Mouse (Mus musculus) regulatory T cell (primary cell): ENCODE measurements at regions not wholly inside any gene's neighbourhood (a gene's known extent, or its start where the extent isn't known, plus 50 kb on each side); places are given as distances from the start of the nearest gene placed in this dataset.

Experiments used
- in situ Hi-C: fragments of 300-600 bp; cut with MboI, MseI; formaldehyde crosslinking; loops from one replicate; pipeline ENCODE4 v1.15.1; 2025; ENCODE audit warnings: high pct_unique_total_duplicates

DNA sequence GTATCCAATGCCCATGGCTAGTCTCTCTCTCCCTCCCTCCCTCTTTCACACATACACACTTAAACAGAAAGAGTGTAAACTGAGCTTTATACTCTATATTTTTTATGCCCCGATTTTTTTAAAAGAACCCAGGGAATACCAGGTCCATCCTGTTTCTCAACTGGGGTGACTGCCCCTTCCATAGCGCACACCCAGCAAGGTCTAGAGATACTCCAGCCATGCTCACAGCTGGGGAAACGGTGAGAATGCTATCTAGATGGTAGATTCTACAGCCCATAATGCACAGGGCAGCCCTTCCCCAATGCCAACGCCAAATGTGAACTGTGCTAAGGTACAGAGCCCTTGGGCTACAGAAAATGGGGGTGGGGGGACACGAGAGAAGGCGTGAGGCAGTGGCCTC, 51.2 kb upstream of the Tln2 start:
- in situ Hi-C loops = no loop called here

DNA sequence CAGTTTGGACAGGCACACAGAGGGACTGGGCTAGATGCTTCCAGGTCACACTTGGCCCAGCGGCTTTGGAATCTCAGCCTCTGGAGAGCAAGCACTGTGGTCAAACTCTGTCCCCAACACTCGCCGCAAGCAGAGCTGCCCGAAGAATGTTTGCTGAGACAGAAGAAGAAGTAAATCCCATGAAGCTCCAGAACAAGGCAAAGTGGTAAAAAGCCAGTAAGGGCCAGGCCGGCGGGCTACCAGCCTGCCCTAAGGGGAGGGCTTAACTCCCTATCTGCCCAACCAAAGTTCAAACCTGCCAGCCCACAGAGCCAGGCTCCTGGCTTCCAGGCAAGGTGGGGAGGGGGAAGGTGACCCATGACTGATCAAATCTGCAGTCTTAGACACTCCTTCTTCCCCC, 52.2 kb upstream of the Tln2 start:
- in situ Hi-C loops = no loop called here

DNA sequence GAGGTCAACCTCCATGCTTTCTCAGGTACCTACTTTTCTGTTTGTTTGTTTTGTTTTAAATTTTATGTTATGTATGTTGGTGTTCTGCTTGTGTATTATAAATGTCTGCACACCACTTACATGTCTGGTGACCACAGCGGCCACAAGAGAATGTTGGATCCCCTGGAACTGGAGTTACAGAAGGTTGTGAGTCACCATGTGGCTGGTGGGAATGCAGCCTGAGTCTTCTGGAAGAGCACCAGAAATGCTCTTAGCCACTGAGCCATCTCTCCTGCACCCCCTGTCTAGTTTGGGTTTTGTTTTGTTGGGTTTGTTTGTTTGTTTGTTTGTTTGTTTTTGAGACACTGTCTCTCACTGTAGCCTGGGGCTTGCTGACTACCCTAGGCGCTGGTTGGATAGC, 52.6 kb upstream of the Tln2 start:
- in situ Hi-C loops = no loop called here

DNA sequence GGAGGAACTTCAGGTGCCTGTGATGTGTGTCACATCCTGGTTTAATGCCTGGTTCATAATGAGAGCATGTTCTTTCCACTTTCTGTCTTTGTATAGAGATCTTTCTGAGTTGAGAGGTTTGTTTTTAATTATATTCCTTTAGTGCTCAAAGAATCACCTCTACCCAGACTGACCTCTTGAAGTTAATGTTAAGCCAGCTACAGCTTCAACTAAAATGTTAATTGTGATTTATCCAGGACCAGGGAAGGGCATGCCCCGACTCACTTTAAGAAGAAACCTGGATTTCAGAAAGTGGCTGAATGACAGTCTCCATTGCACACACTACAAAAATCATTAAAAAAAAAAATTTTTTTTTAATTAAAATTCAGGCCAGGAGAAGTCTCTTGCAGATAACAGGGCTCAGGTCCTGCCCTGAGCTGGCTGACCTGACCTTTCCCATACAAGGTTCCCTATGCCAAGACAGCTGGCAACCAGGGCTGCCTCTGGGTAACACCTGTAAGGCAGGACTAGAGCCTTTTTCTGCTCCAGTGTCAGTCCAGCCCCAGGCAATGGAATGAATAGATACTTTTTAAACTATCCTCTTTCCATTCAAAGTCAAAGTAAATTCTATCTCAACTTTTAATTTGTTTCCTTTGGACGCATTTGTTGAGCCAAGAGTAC, 54.7 kb upstream of the Tln2 start:
- in situ Hi-C loops = no loop called here

GRCm38 (mm10) chr9:67616207-67616606, 56.7 kb upstream of the Tln2 start:
- in situ Hi-C loops = no loop called here

DNA sequence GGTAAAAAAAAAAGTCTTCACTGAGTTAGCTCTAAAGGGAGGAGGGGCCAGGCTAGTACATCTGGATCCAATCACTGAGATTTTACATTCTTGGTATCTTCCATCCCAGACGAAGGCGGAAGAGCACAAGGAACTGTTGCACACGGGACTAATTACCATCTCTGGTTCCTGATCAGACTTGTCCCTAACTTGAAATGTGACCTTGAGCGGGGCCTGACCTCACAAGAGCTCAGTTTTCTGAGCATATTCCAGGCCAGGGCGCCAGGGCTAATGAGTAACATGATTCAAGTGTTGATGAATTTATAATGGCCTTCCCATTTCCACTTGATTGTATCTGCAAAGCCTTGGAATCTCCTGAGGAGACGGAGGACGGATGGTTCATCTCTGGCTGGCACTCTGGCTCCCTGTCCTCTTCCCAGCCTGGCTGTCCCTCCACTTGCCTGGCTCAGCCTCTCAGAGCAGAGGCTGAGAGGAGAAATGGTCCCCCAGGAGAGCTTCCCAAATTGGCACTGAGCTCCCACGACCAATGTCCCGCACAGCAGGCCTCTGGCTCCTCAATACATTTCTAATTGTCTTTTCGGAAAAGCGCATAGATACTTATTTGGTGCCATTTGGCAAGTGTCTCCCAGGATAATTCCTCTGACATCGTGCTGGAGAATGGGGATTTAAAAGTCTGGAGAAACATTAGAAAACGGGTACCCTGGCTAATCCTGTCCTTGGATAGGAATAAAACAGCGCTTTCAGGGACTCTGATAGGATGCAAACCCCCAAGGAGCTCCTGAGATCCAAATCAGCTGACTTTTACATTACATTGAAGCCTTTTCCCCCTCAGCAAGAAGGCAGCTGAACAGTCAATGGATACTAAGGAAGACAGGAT, 58.1 kb upstream of the Tln2 start:
- in situ Hi-C loops = no loop called here

DNA sequence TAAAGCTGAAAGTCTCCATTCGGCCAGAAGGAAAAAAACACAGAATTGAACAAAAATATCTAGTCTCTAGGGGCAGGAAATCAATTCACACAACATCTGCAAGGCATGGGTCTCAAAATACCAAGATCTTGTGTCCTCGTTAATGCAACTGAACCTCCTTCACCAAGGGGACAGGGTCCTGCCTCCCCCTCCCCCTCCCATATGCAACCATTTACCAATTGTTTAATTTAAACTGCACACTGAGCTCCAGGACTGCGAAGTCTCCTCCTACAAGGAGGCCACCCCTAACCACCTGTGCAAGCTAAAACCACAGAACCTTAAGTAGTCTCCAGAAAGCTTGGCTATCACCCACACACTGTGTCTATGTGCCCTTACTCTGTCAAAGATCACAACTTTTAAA, 61.4 kb upstream of the Tln2 start:
- in situ Hi-C loops = no loop called here

DNA sequence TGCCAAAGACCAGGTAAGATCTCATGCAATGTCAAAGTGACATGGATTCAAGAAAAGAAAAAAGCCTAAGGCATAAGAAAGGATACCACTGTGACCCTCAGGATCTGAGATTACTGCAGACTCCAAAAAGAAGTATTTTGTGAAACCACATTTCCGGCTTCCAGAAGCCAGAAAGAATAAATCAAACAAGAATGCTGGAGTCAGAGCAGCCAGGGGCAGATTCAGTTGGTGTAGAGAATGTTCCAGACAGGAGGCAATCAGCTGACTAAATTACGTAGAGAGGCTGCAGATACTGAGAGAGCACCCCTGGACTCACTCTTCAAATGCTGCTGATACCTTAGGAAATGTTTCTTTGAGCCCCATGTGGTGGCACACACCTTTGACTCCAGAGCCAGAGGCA, 67.7 kb upstream of the Tln2 start:
- in situ Hi-C loops = no loop called here

DNA sequence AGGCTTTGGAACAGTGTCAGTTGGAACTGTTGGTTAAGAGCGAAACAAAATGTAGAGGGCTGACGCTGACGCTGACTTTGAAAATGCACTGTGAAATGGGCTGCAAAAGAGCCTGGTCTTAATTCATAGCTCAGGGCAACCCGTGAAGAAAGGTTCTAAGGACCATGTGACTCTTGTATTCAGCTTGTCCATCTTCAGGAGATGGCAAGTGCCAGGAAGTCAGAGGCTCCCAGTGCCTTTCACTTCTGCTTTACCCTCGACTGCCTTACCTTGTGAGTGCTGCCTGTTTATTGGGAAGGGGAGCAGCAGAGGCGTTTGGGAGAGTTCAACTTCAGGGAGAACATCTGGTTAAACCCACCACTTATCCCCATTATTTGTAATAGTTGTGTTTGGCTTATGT, 70.1 kb upstream of the Tln2 start:
- in situ Hi-C loops = no loop called here

DNA sequence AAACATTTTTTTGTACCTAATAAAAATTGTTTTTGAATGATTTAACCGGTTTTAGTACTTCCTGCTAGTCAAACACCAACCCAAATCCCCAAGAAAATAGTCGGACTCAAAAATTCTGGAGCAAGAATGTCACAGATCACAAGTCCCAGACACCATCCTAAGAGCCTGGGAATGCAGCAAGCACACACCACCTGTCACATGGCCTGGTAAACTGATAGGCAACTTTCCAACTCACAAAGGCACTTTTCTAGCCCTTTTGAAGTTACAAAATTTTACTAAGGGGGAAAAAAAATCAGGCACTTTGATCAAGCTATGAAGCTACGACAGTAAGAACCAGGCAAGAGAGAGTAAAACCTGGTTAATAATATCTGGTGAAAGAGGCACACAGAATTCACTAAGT, 70.7 kb upstream of the Tln2 start:
- in situ Hi-C loops = no loop called here

DNA sequence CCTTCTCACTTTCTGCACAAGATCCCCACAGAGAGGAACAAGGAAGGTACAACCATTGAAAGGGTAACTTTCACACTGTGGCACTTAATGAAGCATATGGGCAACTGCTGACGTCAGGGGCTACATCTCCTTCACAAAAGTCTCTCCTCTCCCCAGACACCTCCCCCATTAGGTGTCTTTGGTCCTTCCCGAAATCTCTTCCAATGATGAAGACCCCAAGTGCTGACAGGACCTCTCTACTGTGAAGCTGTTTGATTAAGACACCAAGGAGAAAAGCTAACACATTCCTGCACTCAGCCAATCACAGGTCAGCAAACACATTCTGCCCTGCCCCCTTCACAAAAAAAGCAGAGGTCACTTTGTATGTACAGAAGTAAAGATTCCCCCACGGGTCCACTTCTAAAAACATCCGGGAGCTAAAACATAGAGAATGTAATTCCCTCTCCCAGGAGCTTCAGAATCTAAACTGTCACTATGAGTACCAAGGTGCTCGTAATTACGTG, 72.3 kb upstream of the Tln2 start:
- in situ Hi-C loops = no loop called here

DNA sequence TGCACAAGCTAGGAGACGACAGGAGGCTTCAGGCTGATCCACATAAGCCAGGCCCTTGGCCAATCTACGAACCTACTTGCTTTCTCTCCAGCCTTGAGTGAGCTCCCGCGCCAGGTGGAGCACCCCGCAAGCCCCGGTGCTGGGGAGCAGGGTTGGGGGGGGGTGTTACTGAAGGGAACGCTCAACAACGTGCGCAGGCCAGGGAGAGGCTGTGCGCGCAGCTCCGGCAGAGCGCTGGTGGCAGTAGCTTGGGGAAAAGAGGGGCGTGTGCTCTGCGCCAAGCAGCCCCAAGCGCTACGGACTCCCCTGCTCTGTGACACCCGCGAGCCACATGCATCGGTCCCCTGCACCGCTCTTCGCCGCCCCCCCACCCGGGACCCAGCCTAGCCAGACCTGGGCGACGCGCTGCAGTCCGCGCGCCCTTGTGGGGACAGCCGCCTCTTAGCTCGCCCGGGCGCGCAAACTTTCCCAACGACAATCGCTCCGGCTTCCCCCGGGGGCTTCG, 73.1 kb upstream of the Tln2 start:
- in situ Hi-C loops = no loop called here

GRCm38 (mm10) chr9:67633026-67633741, 73.7 kb upstream of the Tln2 start:
- in situ Hi-C loops = no loop called here

DNA sequence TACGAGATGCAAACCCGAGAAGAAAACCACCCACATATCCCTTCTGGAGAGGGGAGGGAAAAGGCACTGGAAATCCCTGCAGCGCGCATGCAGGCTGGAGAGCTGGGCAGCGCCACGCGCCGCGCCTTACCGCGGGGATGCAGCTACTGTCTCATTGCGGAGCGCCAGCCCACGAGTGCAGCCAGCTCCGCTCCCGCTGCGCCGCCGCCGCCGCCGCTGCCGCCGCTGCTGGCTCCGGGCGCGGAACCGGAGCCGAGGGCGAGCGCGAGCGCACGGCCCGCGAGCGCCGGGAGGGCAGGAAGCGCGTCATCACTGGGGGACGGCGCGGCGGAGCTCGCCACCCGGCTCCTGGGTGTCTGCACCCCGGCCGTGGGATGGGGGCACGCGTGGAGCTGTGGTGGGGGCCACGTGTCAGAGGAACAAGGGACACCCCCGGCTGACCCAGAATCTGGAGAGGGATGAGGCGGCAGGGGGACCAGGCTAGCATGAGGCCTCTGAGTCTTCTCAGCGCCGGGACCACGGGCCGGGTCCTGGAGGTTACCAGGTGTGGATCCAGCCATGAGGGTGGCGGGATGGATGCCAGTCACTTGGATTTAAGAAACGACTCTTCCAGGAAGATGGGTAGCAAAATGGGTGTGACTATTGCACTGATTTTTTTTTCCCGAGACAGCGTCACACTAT, 74.4 kb upstream of the Tln2 start:
- in situ Hi-C loops = no loop called here

- in situ Hi-C loops = no loop called here
Measured at GRCm38 (mm10) chr9:67646820-67647219, 87.3 kb upstream of the Tln2 start.

DNA sequence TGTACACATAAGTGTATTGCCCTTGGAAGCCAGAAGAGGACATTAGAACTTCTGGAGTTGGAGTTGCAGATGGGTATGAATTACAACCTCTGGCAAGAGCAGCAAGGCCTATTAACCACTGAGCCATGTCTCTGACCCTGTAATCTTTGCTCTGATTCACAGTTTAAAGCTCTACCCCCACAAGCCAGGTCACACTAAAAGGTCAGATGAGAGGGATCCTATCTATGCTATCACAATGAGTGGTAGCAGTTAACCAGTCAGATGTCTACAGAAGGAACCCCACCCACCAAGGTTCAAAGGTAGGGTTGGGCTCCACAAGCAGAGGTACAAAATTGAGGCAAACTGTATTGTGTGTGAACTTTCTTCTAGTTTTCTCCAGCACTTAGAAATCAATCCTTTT, 94.5 kb upstream of the C2cd4b start:
- in situ Hi-C loops = no loop called here

GRCm38 (mm10) chr9:67670261-67671020, 88.8 kb upstream of the C2cd4b start:
- in situ Hi-C loops = no loop called here

DNA sequence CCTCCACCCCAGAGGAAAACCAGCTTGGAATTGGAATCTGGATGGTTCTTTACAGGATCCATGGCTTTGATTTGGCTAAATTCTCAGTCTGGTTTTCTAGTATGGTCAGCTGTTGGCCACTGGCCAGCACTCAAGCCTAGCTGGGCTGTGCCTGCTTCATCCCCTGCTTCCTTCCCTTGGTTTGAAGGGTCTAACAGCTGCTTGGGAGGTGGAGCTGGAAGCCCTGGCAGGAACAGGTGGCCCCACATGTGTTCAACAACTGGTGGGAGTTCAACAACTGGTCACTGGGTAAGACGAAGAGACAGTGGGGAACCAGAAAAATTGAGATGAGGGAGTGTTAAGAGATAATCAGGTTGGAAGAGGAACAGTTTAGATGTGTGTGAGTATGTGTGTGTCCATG, 82.3 kb upstream of the C2cd4b start:
- in situ Hi-C loops = no loop called here

DNA sequence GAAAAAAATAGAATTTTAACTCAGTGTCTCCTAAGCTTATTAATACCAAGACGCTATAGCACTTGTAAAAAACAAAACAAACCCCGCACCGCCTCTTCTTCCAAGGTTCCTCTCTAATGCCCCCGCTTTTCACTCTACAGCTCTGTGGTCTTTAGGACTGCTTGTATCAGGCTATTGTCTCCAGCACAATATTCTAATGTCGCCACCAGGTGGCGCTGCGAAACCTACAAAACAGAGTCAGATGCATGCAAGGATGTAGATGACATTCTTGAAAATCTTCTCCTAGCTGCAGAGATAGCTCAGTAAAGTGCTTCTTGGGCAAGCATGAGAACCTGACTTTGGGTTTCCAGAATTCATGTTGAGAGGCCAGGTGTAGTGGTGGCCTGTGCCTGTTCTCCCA, 75.9 kb upstream of the C2cd4b start:
- in situ Hi-C loops = no loop called here

GRCm38 (mm10) chr9:67692396-67692795, 66.8 kb upstream of the C2cd4b start:
- in situ Hi-C loops = loop anchor here (5.0 kb wide), 1 partner anchor 650 kb away; no protein-coding TSS in a partner anchor

DNA sequence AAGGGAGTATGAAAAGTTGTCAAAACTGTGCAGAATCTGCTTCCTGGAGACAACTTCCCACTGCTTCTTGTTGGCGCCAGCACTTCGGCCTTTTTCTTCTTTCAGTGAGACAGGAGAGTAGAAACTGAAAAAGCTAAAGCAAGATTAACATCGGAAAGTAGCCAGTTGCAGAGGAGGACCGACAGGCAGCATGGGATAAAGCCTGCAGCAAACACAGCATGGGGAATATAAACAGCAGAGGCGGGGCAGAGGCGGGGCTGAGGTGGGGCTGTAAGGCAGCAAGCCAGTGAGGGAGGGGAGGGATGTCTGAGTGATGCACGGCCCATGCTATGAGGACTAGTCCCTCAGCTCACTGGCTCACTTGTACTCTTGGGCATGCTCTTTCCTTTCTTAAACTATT, 65.5 kb upstream of the C2cd4b start:
- in situ Hi-C loops = loop anchor here (5.0 kb wide), 1 partner anchor 649 kb away; no protein-coding TSS in a partner anchor
